Mouse (Mus musculus) neural tube, embryonic 11.5 days (tissue): ENCODE results near the gene Cilp. TPM values are rescaled to one million over a fixed set of nuclear protein-coding genes. Genes with fewer than 3 reads are reported as not detected.

Source experiments
- ATAC-seq: fragments of 200-750 bp; cut with Nextera tagmentation; 2 replicates; pipeline ENCODE4 v1.8.0; 2017; ENCODE audit warnings: moderate number of reproducible peaks, mild to moderate bottlenecking, moderate TSS enrichment, moderate library complexity; ENCODE audit not compliant: insufficient read depth, low FRiP score, low TSS enrichment
- DNase-seq: peaks from one replicate; pipeline ENCODE4 v3.0.0-alpha.2; 2015; ENCODE audit warnings: low spot score
- H3K27ac ChIP-seq: fragments of 300-500 bp; sonication (generic); 2 replicates; pipeline ENCODE4 v1.5.1; 2014; ENCODE audit warnings: low read depth, mild to moderate bottlenecking, low read length
- H3K27me3 ChIP-seq: fragments of 300-500 bp; sonication (generic); 2 replicates; pipeline ENCODE4 v1.6.1; 2014; ENCODE audit warnings: mild to moderate bottlenecking, low read length, mixed read lengths; ENCODE audit not compliant: control insufficient read depth, insufficient read depth
- H3K36me3 ChIP-seq: fragments of 300-500 bp; sonication (generic); 2 replicates; pipeline ENCODE4 v1.6.1; 2014; ENCODE audit warnings: mild to moderate bottlenecking, low read length, moderate library complexity, mixed read lengths; ENCODE audit not compliant: control insufficient read depth, insufficient read depth
- H3K4me1 ChIP-seq: fragments of 300-500 bp; sonication (generic); 2 replicates; pipeline ENCODE4 v1.6.1; 2014; ENCODE audit warnings: low read length, mixed read lengths; ENCODE audit not compliant: control insufficient read depth, insufficient read depth
- H3K4me2 ChIP-seq: fragments of 300-500 bp; sonication (generic); 2 replicates; pipeline ENCODE4 v1.6.1; 2014; ENCODE audit warnings: low read depth, mild to moderate bottlenecking, moderate library complexity
- H3K4me3 ChIP-seq: fragments of 300-500 bp; sonication (generic); 2 replicates; pipeline ENCODE4 v1.5.1; 2014; ENCODE audit warnings: low read depth, low read length
- H3K9ac ChIP-seq: fragments of 300-500 bp; sonication (generic); 2 replicates; pipeline ENCODE4 v1.6.1; 2014; ENCODE audit warnings: mild to moderate bottlenecking, low read length
- H3K9me3 ChIP-seq: fragments of 300-500 bp; sonication (generic); 2 replicates; pipeline ENCODE4 v1.6.1; 2016; ENCODE audit warnings: low read length; ENCODE audit not compliant: control insufficient read depth
- WGBS: fragments of 180-500 bp; shearing (Covaris S2); extraction: QIAGEN DNeasy Blood & Tissue Kit; methylation state at CpG from one replicate; pipeline ENCODE4 v1.1.7; 2014; 5-methylcytosine and 5-hydroxymethylcytosine counted together
- polyA plus RNA-seq: library from polyadenylated mRNA; unstranded; fragments of >200 nt; fragmentation: Nextera tagmentation; extraction: Ambion mirVana; gene quantifications from 2 replicates; pipeline ENCODE4 v1.2.1, GENCODE M21; 2014

Gene Cilp
- polyA plus RNA-seq, 1 experiment from 2014 or later = 0.29 TPM

DNA sequence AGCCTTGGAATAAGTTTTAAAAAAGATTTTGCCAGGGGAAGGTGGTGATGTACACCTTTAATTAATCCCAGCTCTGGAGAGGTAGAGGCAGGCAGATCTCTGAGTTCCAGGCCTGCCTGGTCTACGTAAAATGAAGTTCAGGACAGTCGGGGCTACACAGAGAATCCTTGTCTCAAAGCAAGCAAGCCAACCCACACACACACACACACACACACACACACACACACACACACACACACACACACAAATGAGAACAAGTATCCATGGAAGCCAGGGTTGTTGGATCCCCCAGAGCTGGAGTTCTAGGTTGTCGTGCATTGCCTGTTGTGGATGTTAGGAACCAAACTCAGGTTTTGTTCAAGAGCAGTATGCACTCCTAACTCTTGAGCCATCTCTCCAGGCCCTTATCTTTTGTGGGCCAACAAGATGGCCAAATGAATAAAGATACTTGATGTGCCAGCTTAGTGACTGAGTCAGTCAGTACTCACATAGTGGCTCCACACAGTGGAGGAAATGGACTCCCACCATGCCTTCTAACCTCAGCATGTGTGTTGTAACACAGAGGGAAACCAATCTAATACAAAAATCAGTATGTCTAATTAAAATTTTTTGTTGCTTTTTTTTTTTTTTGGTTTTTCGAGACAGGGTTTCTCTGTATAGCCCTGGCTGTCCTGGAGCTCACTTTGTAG lies 47.8 kb downstream of the Cilp start:
- Histone ChIP-seq H3K36me3 (peaks cover 9% of the 10 kb centered on the region), H3K4me2 (no peak overlapping the region), H3K9ac (no peak overlapping the region), H3K27ac (no peak overlapping the region), H3K4me1 (no peaks in the 10 kb centered on the region), H3K9me3 (no peaks in the 10 kb centered on the region), H3K4me3 (no peak overlapping the region), H3K27me3 (no peaks in the 10 kb centered on the region)
- DNase-seq = peak; percentile 12
- WGBS = 97% methylated on average over 4 of the region's 4 CpGs
- ATAC-seq = no peak

DNA sequence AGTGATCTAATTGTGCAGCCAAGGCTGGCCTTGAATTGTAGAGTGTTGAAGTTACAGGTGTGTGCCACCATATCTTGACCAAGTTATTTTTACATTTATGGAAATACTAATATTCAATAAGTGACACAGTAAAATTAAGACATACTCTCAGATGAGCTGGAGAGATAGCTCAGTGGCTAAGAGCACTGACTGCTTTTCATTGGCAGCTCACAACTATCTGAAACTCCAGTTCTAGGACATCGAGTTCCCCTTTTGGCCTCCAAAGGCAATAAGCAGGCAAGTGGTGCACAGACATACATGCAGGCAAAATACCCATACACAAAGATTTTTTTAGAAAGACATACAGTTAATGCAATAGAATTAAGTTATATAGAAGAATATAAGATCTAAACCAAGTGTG lies 48.9 kb downstream of the Cilp start:
- 100% methylated on average over 1 of the region's 1 CpGs for WGBS
- no peak overlapping the region for H3K9ac ChIP-seq
- ATAC-seq (no peak), DNase-seq (no peak)
- no peaks in the 10 kb centered on the region for H3K4me1 ChIP-seq
- H3K4me2 ChIP-seq = no peak overlapping the region
- H3K9me3 ChIP-seq = no peaks in the 10 kb centered on the region
- H3K27me3 ChIP-seq = no peaks in the 10 kb centered on the region
- peaks cover 9% of the 10 kb centered on the region for H3K36me3 ChIP-seq
- H3K27ac ChIP-seq = no peak overlapping the region
- H3K4me3 ChIP-seq = no peak overlapping the region

DNA sequence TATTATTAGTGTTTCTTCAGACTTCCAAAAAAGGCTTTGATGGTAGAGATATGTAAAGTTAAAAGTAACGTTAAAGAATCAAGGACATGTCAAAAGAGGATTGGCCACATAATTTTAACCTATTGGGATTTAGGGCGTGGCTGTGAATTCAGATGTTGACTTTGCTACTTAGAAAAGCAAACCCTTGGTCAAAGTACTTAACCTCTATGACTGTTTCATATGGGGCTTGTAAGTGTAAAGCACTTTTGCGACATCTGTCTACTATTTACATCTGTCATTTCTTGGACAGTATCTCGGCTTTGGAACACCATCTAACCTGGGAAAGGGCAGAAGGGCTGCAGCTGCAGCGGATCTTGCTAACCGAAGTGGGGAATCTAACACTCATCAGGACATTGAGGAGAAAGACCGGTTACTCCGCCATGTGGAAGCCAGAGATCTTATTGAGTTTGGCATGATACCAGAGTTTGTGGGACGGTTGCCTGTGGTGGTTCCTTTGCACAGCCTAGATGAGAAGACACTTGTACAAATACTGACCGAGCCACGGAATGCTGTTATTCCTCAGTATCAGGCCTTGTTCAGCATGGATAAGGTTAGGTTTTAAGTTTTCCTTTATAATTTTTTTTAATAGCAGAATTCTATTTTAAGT lies 57.4 kb downstream of the Cilp start:
- ATAC-seq = no peak
- no peaks in the 10 kb centered on the region for H3K4me1 ChIP-seq
- H3K9me3 ChIP-seq = no peaks in the 10 kb centered on the region
- H3K9ac ChIP-seq = no peak overlapping the region
- no peak for DNase-seq
- no peak overlapping the region for H3K4me2 ChIP-seq
- H3K4me3 ChIP-seq = no peak overlapping the region
- no peaks in the 10 kb centered on the region for H3K27me3 ChIP-seq
- no peak overlapping the region for H3K27ac ChIP-seq
- 92% methylated on average over 11 of the region's 11 CpGs for WGBS
- H3K36me3 ChIP-seq = peaks cover 8% of the 10 kb centered on the region

DNA sequence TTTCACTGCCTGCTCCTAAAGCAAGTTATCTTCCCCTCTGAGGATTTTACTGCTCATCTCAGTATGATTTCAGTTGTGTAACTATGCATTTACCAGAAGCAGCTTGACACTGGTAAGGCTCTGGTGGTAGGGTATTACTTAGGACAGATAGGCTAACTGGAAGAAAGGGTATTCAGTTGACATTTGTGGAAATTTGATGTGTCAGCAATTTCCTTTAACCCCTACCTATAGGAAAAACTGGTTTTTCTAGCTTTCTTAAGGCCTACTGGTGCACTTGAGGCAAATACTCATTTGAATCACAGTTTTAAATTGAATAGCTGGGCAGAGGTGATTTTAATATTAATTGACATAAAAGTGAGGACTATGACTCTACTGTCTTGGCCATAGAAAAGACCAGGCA lies 61.0 kb downstream of the Cilp start:
- Histone ChIP-seq H3K36me3 (peaks cover 11% of the 10 kb centered on the region), H3K27me3 (no peaks in the 10 kb centered on the region), H3K27ac (no peak overlapping the region), H3K4me3 (no peak overlapping the region), H3K4me2 (no peak overlapping the region), H3K4me1 (no peaks in the 10 kb centered on the region), H3K9ac (no peak overlapping the region), H3K9me3 (no peaks in the 10 kb centered on the region)
- DNase-seq = no peak
- ATAC-seq = no peak

DNA sequence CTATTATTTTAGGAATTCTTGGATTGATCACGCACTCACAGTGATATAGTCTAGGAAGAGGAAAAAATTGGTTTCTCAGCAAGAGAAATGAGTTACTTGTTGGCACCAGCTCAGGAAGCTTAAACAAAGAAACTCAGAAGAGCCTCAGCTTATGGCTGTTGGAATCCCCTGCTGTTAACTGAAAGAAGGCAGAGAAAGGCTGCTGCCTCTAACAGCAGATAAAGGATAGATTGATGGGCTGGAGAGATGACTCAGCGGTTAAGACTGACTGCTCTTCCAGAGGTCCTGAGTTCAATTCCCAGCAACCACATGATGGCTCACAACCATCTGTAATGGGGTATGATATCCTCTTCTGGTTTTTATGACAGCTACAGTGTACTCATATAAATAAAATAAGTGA lies 62.4 kb downstream of the Cilp start:
- H3K36me3 ChIP-seq = peaks cover 11% of the 10 kb centered on the region
- H3K27me3 ChIP-seq = no peaks in the 10 kb centered on the region
- no peaks in the 10 kb centered on the region for H3K4me1 ChIP-seq
- no peak overlapping the region for H3K27ac ChIP-seq
- no peaks in the 10 kb centered on the region for H3K9me3 ChIP-seq
- H3K9ac ChIP-seq = no peak overlapping the region
- 91% methylated on average over 2 of the region's 2 CpGs for WGBS
- no peak overlapping the region for H3K4me3 ChIP-seq
- no peak for DNase-seq
- ATAC-seq = no peak
- no peak overlapping the region for H3K4me2 ChIP-seq

Other genes starting within 250 kb of the Cilp start
- 105 and 114 TPM in 2 replicates for gene Hacd3, start 243.5 kb upstream of the Cilp start, polyA plus RNA-seq
- 34.7 and 36.7 TPM in 2 replicates for gene Dpp8, start 232.8 kb upstream of the Cilp start, polyA plus RNA-seq
- gene Igdcc4, start 163.7 kb upstream of the Cilp start, polyA plus RNA-seq = 12.3 and 14.1 TPM in 2 replicates
- 60.7 and 71.9 TPM in 2 replicates for gene Igdcc3, start 124.0 kb upstream of the Cilp start, polyA plus RNA-seq
- gene Parp16, start 69.8 kb upstream of the Cilp start, polyA plus RNA-seq = 4.9 and 6.1 TPM in 2 replicates
- 50.0 and 52.8 TPM in 2 replicates for gene Clpx, start 29.1 kb downstream of the Cilp start, polyA plus RNA-seq
- 13.7 and 14.3 TPM in 2 replicates for gene Pdcd7, start 80.9 kb downstream of the Cilp start, polyA plus RNA-seq
- 0.37 and 0.82 TPM in 2 replicates for gene Ubap1l, start 95.9 kb downstream of the Cilp start, polyA plus RNA-seq
- 0.66 and 0.76 TPM in 2 replicates for gene Kbtbd13, start 126.5 kb downstream of the Cilp start, polyA plus RNA-seq
- gene Rasl12, start 133.3 kb downstream of the Cilp start, polyA plus RNA-seq = 6.9 and 7.8 TPM in 2 replicates
- gene Slc51b, start 157.8 kb downstream of the Cilp start, polyA plus RNA-seq = not detected in 2 replicates
- gene Mtfmt, start 170.6 kb downstream of the Cilp start, polyA plus RNA-seq = 19.8 and 20.5 TPM in 2 replicates
- 131 and 142 TPM in 2 replicates for gene Spg21, start 195.8 kb downstream of the Cilp start, polyA plus RNA-seq